Mouse (Mus musculus): ENCODE measurements around the gene Vps54. TPM values are rescaled to one million over a fixed set of nuclear protein-coding genes. Genes with fewer than 3 reads are reported as not detected.

Vps54 gene
- polyA plus RNA-seq, 1 experiment: 98.5 TPM

DNA sequence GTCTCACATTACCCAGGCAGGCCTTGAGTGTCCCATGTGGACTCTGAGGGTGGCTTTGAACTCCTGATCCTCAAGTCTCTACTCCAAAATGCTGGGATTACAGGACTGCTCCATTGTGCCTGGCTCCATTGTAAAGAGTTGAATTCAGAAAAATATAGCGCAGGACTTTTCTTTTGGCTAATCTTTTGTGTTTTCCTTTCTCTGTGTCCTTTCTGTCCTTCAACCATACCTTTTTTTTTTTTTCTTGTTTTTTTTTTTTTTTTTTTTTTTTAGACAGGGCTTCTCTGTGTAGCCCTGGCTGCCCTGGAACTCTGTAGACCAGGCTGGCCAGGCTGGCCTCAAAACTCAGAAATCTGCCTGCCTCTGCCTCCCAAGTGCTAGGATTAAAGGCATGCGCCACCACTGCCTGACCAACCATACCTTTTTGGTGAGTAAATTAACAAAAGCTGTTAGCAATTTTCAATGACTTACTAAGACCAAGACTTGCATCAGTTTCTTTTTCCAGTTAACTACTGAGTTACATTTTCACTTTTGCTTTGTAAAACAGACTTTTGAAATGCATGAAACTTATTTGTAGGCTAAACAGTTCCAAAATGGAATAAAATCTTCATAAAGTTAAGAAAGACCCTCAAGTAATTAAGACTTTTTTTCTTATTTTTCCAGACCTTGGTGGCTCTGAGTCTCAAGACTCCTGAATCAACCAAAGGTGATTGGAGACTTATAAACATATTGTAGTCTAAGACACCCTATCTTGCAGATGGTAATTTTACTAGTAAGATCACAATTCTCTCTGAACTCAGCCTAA, 1.4 kb upstream of the Vps54 start:
- Histone ChIP-seq H3K4me3 (ENCODE audit: low read depth, low read length) (no peak overlapping the region), H3K27ac (ENCODE audit: insufficient read depth, low read length) (peak overlapping the region; percentile 79), H3K4me1 (ENCODE audit: control insufficient read depth, insufficient read depth, low read length) (peaks cover 10% of the 10 kb centered on the region), H3K36me3 (ENCODE audit: control insufficient read depth, insufficient read depth, low read length, poor library complexity, severe bottlenecking) (no peaks in the 10 kb centered on the region; the same call in 1 of the 2 replicates), H3K27me3 (ENCODE audit: control insufficient read depth, insufficient read depth, low read length, poor library complexity, severe bottlenecking) (no peaks in the 10 kb centered on the region), H3K9me3 (replicated peaks; ENCODE audit: control insufficient read depth, insufficient read depth, low read length, poor library complexity, severe bottlenecking) (no peaks in the 10 kb centered on the region), H3K9ac (ENCODE audit: low read depth, poor library complexity, severe bottlenecking) (peak overlapping the region; percentile 99)
- TF ChIP-seq EP300 (IDR thresholded peaks at IDR 0.05; ENCODE audit: insufficient read depth, low read depth, low read length) (no peak), POLR2A (IDR thresholded peaks at IDR 0.05; ENCODE audit: insufficient read depth, low read length) (no peak), CTCF (IDR thresholded peaks at IDR 0.05; ENCODE audit: low read depth, low read length) (no peak)

DNA sequence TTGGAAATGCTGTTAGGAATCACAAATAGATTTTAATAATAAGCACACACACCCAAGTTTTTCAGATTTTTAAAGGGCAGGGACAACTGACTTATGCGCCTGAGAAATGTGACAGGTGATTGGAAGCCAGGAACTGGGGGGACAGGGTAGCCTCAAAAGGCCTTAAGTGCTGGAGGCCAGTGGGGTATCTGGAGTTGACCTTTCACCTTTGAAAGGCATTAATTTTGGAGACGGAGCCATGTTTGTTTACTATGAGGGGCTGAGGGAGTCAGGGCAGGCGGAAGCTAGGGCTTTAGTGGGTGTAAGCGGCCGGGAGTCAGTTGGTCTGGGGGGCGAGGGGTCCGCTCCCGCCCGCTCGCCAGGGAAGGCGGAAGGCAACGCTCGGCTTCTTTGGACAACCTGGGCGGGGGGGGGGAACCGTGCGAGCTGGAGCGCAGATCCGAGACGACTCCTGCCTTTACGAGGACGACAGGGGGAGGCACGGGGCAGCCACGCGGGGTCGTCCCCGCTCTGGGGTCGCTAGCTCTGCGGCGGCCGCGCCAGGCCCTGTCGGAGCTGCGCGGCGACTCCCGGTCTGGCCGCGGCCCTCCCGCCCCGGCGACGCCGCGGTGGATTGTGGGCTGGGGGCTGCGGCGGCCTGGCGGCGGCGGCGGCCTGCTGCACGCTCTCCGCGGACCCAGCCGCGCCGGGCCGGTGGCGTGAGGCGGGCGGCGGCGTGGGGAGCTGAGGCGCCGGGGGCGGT, 631 bp upstream of the Vps54 start:
- Histone ChIP-seq H3K36me3 (ENCODE audit: control insufficient read depth, insufficient read depth, low read length, poor library complexity, severe bottlenecking) (no peaks in the 10 kb centered on the region; the same call in 1 of the 2 replicates), H3K27me3 (ENCODE audit: control insufficient read depth, insufficient read depth, low read length, poor library complexity, severe bottlenecking) (no peaks in the 10 kb centered on the region), H3K9ac (ENCODE audit: low read depth, poor library complexity, severe bottlenecking) (peak overlapping the region; percentile 99), H3K27ac (ENCODE audit: insufficient read depth, low read length) (peak overlapping the region; percentile 79), H3K4me1 (ENCODE audit: control insufficient read depth, insufficient read depth, low read length) (peaks cover 10% of the 10 kb centered on the region), H3K4me3 (ENCODE audit: low read depth, low read length) (peak overlapping the region; percentile 66), H3K9me3 (replicated peaks; ENCODE audit: control insufficient read depth, insufficient read depth, low read length, poor library complexity, severe bottlenecking) (no peaks in the 10 kb centered on the region)
- TF ChIP-seq CTCF (IDR thresholded peaks at IDR 0.05; ENCODE audit: low read depth, low read length): no peak
- TF ChIP-seq POLR2A (IDR thresholded peaks at IDR 0.05; ENCODE audit: insufficient read depth, low read length): no peak
- 0 out of 2 replicates have a peak, but pooled peaks have one; percentile 9 for TF ChIP-seq EP300 (IDR thresholded peaks at IDR 0.05; ENCODE audit: insufficient read depth, low read depth, low read length)

DNA sequence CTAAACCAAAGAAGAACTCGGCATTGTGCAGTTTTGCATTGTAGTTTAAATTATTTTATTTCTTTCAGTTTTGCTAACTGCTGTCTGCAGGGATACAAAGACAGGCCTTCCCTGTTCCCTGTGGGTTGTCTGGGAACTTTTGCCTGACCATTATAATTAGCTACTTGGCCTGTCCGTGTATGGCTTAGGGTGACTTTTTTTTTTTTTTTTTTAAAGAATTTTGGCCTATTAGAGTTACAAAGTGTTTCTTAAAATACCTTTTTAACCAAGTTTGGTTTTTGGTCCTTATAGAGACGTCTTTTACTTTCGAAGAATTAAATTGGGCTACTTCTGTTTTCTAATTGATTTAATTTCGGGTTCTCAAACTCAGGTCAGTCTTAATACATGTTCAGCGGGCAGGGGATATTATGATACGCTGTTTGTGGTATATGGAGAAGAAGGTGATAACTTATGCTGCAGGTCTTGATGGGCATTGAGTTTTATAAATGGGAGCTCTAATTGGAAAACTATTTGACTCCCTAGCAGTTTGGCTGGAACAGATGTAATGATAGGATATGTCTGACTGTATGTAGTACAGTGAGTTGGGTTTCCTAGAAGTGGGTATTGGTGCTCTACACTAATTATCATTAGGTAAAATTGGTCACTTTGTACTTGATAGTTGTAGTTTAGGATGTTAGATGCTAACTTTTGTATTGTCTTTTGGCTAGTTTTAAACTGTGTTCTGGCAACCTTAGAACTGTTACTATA, 855 bp downstream of the Vps54 start:
- peak overlapping the region; percentile 99 for H3K9ac ChIP-seq (ENCODE audit: low read depth, poor library complexity, severe bottlenecking)
- no peaks in the 10 kb centered on the region; the same call in 1 of the 2 replicates for H3K36me3 ChIP-seq (ENCODE audit: control insufficient read depth, insufficient read depth, low read length, poor library complexity, severe bottlenecking)

DNA sequence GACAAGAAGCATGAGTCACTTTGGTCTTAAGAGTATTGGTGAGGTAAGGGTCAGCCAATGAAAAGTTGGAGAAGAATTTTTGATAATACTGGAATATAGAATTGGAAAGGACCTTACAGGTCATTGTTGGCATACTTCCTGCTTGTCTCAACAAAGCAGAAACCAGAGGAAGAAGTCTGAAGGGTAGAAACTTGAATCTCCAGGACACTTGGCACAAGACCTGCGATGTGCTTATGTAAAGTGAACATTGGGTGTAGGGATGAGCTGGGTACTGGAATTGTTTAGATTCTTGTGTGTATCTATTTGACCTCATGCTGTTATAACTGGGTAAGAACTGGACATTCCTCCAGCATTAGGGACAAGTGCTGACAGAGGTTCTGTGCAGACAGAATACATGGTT, 2.3 kb downstream of the Vps54 start:
- no peak overlapping the region for H3K4me3 ChIP-seq (ENCODE audit: low read depth, low read length)
- H3K27ac ChIP-seq (ENCODE audit: insufficient read depth, low read length): no peak overlapping the region
- TF ChIP-seq CTCF (IDR thresholded peaks at IDR 0.05; ENCODE audit: low read depth, low read length) (no peak), EP300 (IDR thresholded peaks at IDR 0.05; ENCODE audit: insufficient read depth, low read depth, low read length) (no peak), POLR2A (IDR thresholded peaks at IDR 0.05; ENCODE audit: insufficient read depth, low read length) (no peak)
- no peaks in the 10 kb centered on the region for H3K9me3 ChIP-seq (replicated peaks; ENCODE audit: control insufficient read depth, insufficient read depth, low read length, poor library complexity, severe bottlenecking)
- H3K36me3 ChIP-seq (ENCODE audit: control insufficient read depth, insufficient read depth, low read length, poor library complexity, severe bottlenecking): no peaks in the 10 kb centered on the region; the same call in 1 of the 2 replicates
- peaks cover 7% of the 10 kb centered on the region for H3K4me1 ChIP-seq (ENCODE audit: control insufficient read depth, insufficient read depth, low read length)
- no peaks in the 10 kb centered on the region for H3K27me3 ChIP-seq (ENCODE audit: control insufficient read depth, insufficient read depth, low read length, poor library complexity, severe bottlenecking)
- no peak overlapping the region for H3K9ac ChIP-seq (ENCODE audit: low read depth, poor library complexity, severe bottlenecking)

More for the DNA sequence above, 855 bp downstream of the Vps54 start:
- Histone ChIP-seq H3K27ac (ENCODE audit: insufficient read depth, low read length) (peak overlapping the region; percentile 71), H3K27me3 (ENCODE audit: control insufficient read depth, insufficient read depth, low read length, poor library complexity, severe bottlenecking) (no peaks in the 10 kb centered on the region), H3K4me1 (ENCODE audit: control insufficient read depth, insufficient read depth, low read length) (peaks cover 9% of the 10 kb centered on the region), H3K9me3 (replicated peaks; ENCODE audit: control insufficient read depth, insufficient read depth, low read length, poor library complexity, severe bottlenecking) (no peaks in the 10 kb centered on the region), H3K4me3 (ENCODE audit: low read depth, low read length) (peak overlapping the region; percentile 73)
- TF ChIP-seq CTCF (IDR thresholded peaks at IDR 0.05; ENCODE audit: low read depth, low read length): no peak
- no peak for TF ChIP-seq POLR2A (IDR thresholded peaks at IDR 0.05; ENCODE audit: insufficient read depth, low read length)
- no peak for TF ChIP-seq EP300 (IDR thresholded peaks at IDR 0.05; ENCODE audit: insufficient read depth, low read depth, low read length)

DNA sequence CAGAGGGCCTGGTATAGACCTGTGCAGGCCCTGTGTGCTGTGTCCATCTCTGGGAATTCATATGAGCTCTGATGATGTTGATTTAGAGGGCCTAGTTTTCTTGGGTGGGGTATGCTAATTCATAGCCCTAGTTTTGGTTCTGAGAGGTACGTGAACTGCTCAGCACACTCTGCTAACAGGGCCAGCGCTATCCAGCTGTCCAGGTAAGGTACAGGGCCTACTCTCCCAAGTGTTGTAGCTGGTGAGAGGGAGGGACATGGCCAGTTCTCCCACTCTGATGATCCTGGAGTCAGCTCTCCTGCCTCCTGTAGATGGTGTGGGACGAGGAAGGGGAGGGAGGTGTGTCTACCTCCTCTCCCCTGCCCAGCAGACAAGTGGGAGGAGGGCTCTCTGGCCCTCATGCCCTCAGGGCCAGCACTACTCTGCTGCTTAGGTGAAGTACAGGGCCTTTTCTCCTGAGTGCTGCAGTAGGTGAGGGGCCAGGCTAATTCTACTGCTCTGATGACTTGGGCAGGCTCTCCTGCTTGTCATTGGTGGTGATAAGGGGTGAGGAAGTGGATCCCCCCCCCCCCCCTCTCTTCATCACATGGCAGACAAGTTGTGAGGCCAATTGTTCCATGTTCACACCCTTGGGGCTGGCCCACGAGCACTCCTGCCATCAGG, 8.3 kb downstream of the Vps54 start:
- H3K4me1 ChIP-seq (ENCODE audit: control insufficient read depth, insufficient read depth, low read length): peaks cover 2% of the 10 kb centered on the region
- TF ChIP-seq POLR2A (IDR thresholded peaks at IDR 0.05; ENCODE audit: insufficient read depth, low read length): no peak
- TF ChIP-seq EP300 (IDR thresholded peaks at IDR 0.05; ENCODE audit: insufficient read depth, low read depth, low read length): no peak
- TF ChIP-seq CTCF (IDR thresholded peaks at IDR 0.05; ENCODE audit: low read depth, low read length): no peak
- H3K9ac ChIP-seq (ENCODE audit: low read depth, poor library complexity, severe bottlenecking): no peak overlapping the region
- H3K36me3 ChIP-seq (ENCODE audit: control insufficient read depth, insufficient read depth, low read length, poor library complexity, severe bottlenecking): no peaks in the 10 kb centered on the region
- H3K27me3 ChIP-seq (ENCODE audit: control insufficient read depth, insufficient read depth, low read length, poor library complexity, severe bottlenecking): no peaks in the 10 kb centered on the region
- H3K4me3 ChIP-seq (ENCODE audit: low read depth, low read length): no peak overlapping the region
- H3K27ac ChIP-seq (ENCODE audit: insufficient read depth, low read length): no peak overlapping the region
- no peaks in the 10 kb centered on the region for H3K9me3 ChIP-seq (replicated peaks; ENCODE audit: control insufficient read depth, insufficient read depth, low read length, poor library complexity, severe bottlenecking)
